Mouse (Mus musculus): ENCODE measurements at regions not wholly inside any gene's neighbourhood (a gene's known extent, or its start where the extent isn't known, plus 50 kb on each side); places are given as distances from the start of the nearest gene placed in this dataset.

DNA sequence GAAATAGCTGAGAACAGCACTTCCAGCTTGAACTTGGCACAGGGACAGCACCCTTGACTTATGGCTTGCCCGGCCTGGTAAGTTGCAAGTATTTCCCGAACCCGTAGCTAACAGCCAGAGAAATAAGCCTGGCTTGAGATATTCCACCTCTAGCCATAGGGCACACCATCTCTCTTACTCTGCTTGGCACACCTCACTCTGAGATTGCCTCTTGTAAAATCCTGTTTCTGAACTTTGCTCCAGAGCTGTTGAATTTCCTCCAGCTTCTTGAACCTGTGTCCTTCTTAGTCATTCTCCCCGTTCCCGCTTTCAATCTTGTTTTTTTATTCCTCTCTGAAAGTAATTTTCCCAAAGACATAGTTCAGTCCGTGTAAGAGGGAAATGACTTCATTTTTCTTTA lies 72.0 kb upstream of the Sipa1l1 start:
- TF ChIP-seq POLR2A (IDR thresholded peaks at IDR 0.05; ENCODE audit: borderline replicate concordance, insufficient read depth, low read length) (no peak), CTCF (IDR thresholded peaks at IDR 0.05; ENCODE audit: borderline replicate concordance, insufficient read depth, low read depth, low read length) (no peak)
